Mouse (Mus musculus) testis, adult 2 months (tissue): ENCODE measurements around the gene Lyl1.

ENCODE experiments used
- CTCF ChIP-seq: fragments of 200-500 bp; IDR thresholded peaks from 2 replicates; pipeline ENCODE4 v1.5.1; 2012; ENCODE audit warnings: low read depth, mild to moderate bottlenecking, inconsistent platforms, low read length, moderate library complexity; ENCODE audit not compliant: control insufficient read depth, insufficient read depth, insufficient replicate concordance
- POLR2A ChIP-seq: fragments of 200-500 bp; IDR thresholded peaks from 2 replicates; pipeline ENCODE4 v1.6.1; 2012; ENCODE audit warnings: low read depth, mild to moderate bottlenecking, inconsistent platforms, low read length, moderate library complexity; ENCODE audit not compliant: control insufficient read depth

DNA sequence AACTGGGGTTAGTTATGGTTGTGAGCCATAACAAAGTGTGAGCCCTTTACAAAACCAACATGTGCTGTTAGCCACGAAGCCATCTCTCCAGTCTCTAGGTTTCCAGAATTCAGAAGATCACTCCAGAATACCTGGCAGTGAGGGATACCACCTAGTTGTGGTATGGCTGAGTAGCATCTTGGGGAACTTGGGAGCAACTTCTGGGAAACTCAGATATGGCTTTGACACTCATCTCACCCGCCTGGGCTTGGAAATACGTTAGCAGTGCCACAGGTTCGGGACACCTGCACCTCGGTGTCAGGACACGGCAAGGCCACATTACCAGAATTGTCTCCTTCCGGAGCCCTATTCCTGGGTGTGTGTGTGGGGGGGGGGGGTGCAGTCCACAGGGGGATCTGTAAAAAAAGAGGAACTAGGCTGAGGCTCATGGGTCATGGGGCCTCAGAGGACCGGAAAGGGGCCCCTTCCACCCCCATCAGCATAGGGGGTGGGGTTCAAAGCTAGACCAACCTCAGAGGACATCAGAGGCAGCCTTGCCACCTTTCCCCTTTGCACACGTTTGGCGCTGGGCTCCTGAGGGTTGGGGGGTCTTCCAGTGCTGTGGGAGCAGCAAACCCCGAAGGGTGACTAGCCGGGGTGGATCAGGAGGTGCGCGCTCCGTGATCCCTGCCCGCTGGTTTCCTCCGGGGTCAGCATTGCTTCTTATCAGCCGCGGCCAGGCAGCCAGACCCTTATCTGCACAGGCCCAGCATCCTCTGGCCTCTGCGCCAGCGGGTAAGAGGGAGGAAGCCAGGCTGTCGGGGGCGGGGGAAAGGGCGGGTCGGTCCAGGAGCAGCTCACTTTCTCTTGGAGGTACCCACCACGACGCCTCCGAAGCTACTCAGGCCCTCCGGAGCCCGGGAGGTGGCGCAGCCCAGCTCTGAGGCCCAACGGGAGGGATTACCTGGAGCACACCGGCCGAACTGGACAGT, at the start of gene Lyl1:
- no peak for TF ChIP-seq CTCF
- TF ChIP-seq POLR2A = no peak
